Mouse (Mus musculus): ENCODE results near the gene Cebpb. TPM values are rescaled to one million over a fixed set of nuclear protein-coding genes. Genes with fewer than 3 reads are reported as not detected.
A peak's percentile ranks its signal among the peaks of the same experiment; 100 is the strongest.

The Cebpb gene
- polyA plus RNA-seq, 1 experiment from 2014 or later, result 0.51 TPM

GRCm38 (mm10) chr2:167694244-167694643 is 5.5 kb downstream of the Cebpb start:
- H3K27ac ChIP-seq (ENCODE audit: low read length), result no peak overlapping the region
- no peak overlapping the region for H3K4me3 ChIP-seq (ENCODE audit: low read length)
- H3K4me2 ChIP-seq (ENCODE audit: low read depth, low read length), result no peak overlapping the region
- no peaks in the 10 kb centered on the region for H3K9me3 ChIP-seq (replicated peaks; ENCODE audit: control insufficient read depth, low read length)
- ATAC-seq (replicated peaks; ENCODE audit: extremely low read depth, insufficient read depth, low FRiP score), result no peak
- H3K27me3 ChIP-seq (ENCODE audit: control insufficient read depth, insufficient read depth, low read length), result no peaks in the 10 kb centered on the region
- no peak overlapping the region for H3K9ac ChIP-seq (ENCODE audit: low read length)
- no peaks in the 10 kb centered on the region for H3K36me3 ChIP-seq (ENCODE audit: control insufficient read depth, insufficient read depth)
- 56% methylated on average over 1 of the region's 1 CpGs for WGBS
- H3K4me1 ChIP-seq (ENCODE audit: control insufficient read depth, insufficient read depth, low read length), result peaks cover 20% of the 10 kb centered on the region

- H3K9ac ChIP-seq (ENCODE audit: low read length), result no peak overlapping the region
- no peak overlapping the region for H3K4me3 ChIP-seq (ENCODE audit: low read length)
- H3K4me2 ChIP-seq (ENCODE audit: low read depth, low read length), result no peak overlapping the region
- no peaks in the 10 kb centered on the region for H3K27me3 ChIP-seq (ENCODE audit: control insufficient read depth, insufficient read depth, low read length)
- no peak overlapping the region for H3K27ac ChIP-seq (ENCODE audit: low read length)
- peaks cover 20% of the 10 kb centered on the region for H3K4me1 ChIP-seq (ENCODE audit: control insufficient read depth, insufficient read depth, low read length)
- no peaks in the 10 kb centered on the region for H3K9me3 ChIP-seq (replicated peaks; ENCODE audit: control insufficient read depth, low read length)
- H3K36me3 ChIP-seq (ENCODE audit: control insufficient read depth, insufficient read depth), result no peaks in the 10 kb centered on the region
- no peak for ATAC-seq (replicated peaks; ENCODE audit: extremely low read depth, insufficient read depth, low FRiP score)
- 92% methylated on average over 7 of the region's 7 CpGs for WGBS
These were observed 6.2 kb downstream of the Cebpb start for GRCm38 (mm10) chr2:167694963-167695362.

- Histone ChIP-seq H3K36me3 (ENCODE audit: control insufficient read depth, insufficient read depth) (no peaks in the 10 kb centered on the region), H3K9ac (ENCODE audit: low read length) (no peak overlapping the region), H3K4me1 (ENCODE audit: control insufficient read depth, insufficient read depth, low read length) (peaks cover 19% of the 10 kb centered on the region), H3K9me3 (replicated peaks; ENCODE audit: control insufficient read depth, low read length) (no peaks in the 10 kb centered on the region), H3K27me3 (ENCODE audit: control insufficient read depth, insufficient read depth, low read length) (no peaks in the 10 kb centered on the region), H3K4me3 (ENCODE audit: low read length) (no peak overlapping the region), H3K4me2 (ENCODE audit: low read depth, low read length) (no peak overlapping the region), H3K27ac (ENCODE audit: low read length) (no peak overlapping the region)
- no peak for ATAC-seq (replicated peaks; ENCODE audit: extremely low read depth, insufficient read depth, low FRiP score)
- WGBS, result 88% methylated on average over 14 of the region's 14 CpGs
These were observed 6.8 kb downstream of the Cebpb start for GRCm38 (mm10) chr2:167695491-167695890.

GRCm38 (mm10) chr2:167696143-167696542 is 7.4 kb downstream of the Cebpb start:
- Histone ChIP-seq H3K27ac (ENCODE audit: low read length) (peak overlapping the region; percentile 20; the same call in 1 of the 2 replicates), H3K9ac (ENCODE audit: low read length) (peak overlapping the region; percentile 16; the same call in 1 of the 2 replicates), H3K36me3 (ENCODE audit: control insufficient read depth, insufficient read depth) (no peaks in the 10 kb centered on the region), H3K27me3 (ENCODE audit: control insufficient read depth, insufficient read depth, low read length) (no peaks in the 10 kb centered on the region), H3K4me2 (ENCODE audit: low read depth, low read length) (no peak overlapping the region), H3K9me3 (replicated peaks; ENCODE audit: control insufficient read depth, low read length) (no peaks in the 10 kb centered on the region), H3K4me3 (ENCODE audit: low read length) (no peak overlapping the region), H3K4me1 (ENCODE audit: control insufficient read depth, insufficient read depth, low read length) (peaks cover 14% of the 10 kb centered on the region)
- 0 out of 2 replicates have a peak, but pooled peaks have one; percentile 15 for ATAC-seq (replicated peaks; ENCODE audit: extremely low read depth, insufficient read depth, low FRiP score)
- 66% methylated on average over 7 of the region's 7 CpGs for WGBS

GRCm38 (mm10) chr2:167697902-167698301 is 9.2 kb downstream of the Cebpb start:
- H3K4me3 ChIP-seq (ENCODE audit: low read length), result peak overlapping the region; percentile 17; the same call in 1 of the 2 replicates
- no peaks in the 10 kb centered on the region for H3K9me3 ChIP-seq (replicated peaks; ENCODE audit: control insufficient read depth, low read length)
- H3K27ac ChIP-seq (ENCODE audit: low read length), result peak overlapping the region; percentile 84
- peak overlapping the region; percentile 18 for H3K9ac ChIP-seq (ENCODE audit: low read length)
- peak overlapping the region; percentile 55 for H3K4me2 ChIP-seq (ENCODE audit: low read depth, low read length)
- H3K36me3 ChIP-seq (ENCODE audit: control insufficient read depth, insufficient read depth), result no peaks in the 10 kb centered on the region
- peak; percentile 77 for ATAC-seq (replicated peaks; ENCODE audit: extremely low read depth, insufficient read depth, low FRiP score)
- H3K4me1 ChIP-seq (ENCODE audit: control insufficient read depth, insufficient read depth, low read length), result peaks cover 16% of the 10 kb centered on the region
- WGBS, result 9% methylated on average over 5 of the region's 5 CpGs
- H3K27me3 ChIP-seq (ENCODE audit: control insufficient read depth, insufficient read depth, low read length), result no peaks in the 10 kb centered on the region

- H3K4me1 ChIP-seq (ENCODE audit: control insufficient read depth, insufficient read depth, low read length), result peaks cover 16% of the 10 kb centered on the region
- no peak overlapping the region for H3K27ac ChIP-seq (ENCODE audit: low read length)
- no peak overlapping the region for H3K9ac ChIP-seq (ENCODE audit: low read length)
- no peaks in the 10 kb centered on the region for H3K36me3 ChIP-seq (ENCODE audit: control insufficient read depth, insufficient read depth)
- H3K9me3 ChIP-seq (replicated peaks; ENCODE audit: control insufficient read depth, low read length), result no peaks in the 10 kb centered on the region
- WGBS, result 79% methylated on average over 5 of the region's 5 CpGs
- ATAC-seq (replicated peaks; ENCODE audit: extremely low read depth, insufficient read depth, low FRiP score), result no peak
- H3K27me3 ChIP-seq (ENCODE audit: control insufficient read depth, insufficient read depth, low read length), result no peaks in the 10 kb centered on the region
- no peak overlapping the region for H3K4me3 ChIP-seq (ENCODE audit: low read length)
- H3K4me2 ChIP-seq (ENCODE audit: low read depth, low read length), result no peak overlapping the region
These were observed 11.3 kb downstream of the Cebpb start for GRCm38 (mm10) chr2:167700018-167700417.

- H3K9me3 ChIP-seq (replicated peaks; ENCODE audit: control insufficient read depth, low read length), result no peaks in the 10 kb centered on the region
- no peaks in the 10 kb centered on the region for H3K36me3 ChIP-seq (ENCODE audit: control insufficient read depth, insufficient read depth)
- H3K4me1 ChIP-seq (ENCODE audit: control insufficient read depth, insufficient read depth, low read length), result peaks cover 13% of the 10 kb centered on the region
- no peak overlapping the region for H3K9ac ChIP-seq (ENCODE audit: low read length)
- no peak overlapping the region for H3K4me3 ChIP-seq (ENCODE audit: low read length)
- ATAC-seq (replicated peaks; ENCODE audit: extremely low read depth, insufficient read depth, low FRiP score), result no peak
- no peak overlapping the region for H3K4me2 ChIP-seq (ENCODE audit: low read depth, low read length)
- 81% methylated on average over 5 of the region's 5 CpGs for WGBS
- no peak overlapping the region for H3K27ac ChIP-seq (ENCODE audit: low read length)
- H3K27me3 ChIP-seq (ENCODE audit: control insufficient read depth, insufficient read depth, low read length), result no peaks in the 10 kb centered on the region
These were observed 12.8 kb downstream of the Cebpb start for GRCm38 (mm10) chr2:167701472-167701871.

- H3K27ac ChIP-seq (ENCODE audit: low read length), result no peak overlapping the region
- H3K4me2 ChIP-seq (ENCODE audit: low read depth, low read length), result no peak overlapping the region
- no peaks in the 10 kb centered on the region for H3K27me3 ChIP-seq (ENCODE audit: control insufficient read depth, insufficient read depth, low read length)
- no peak for ATAC-seq (replicated peaks; ENCODE audit: extremely low read depth, insufficient read depth, low FRiP score)
- no peak overlapping the region for H3K9ac ChIP-seq (ENCODE audit: low read length)
- WGBS, result 77% methylated on average over 6 of the region's 6 CpGs
- peaks cover 12% of the 10 kb centered on the region for H3K4me1 ChIP-seq (ENCODE audit: control insufficient read depth, insufficient read depth, low read length)
- H3K36me3 ChIP-seq (ENCODE audit: control insufficient read depth, insufficient read depth), result no peaks in the 10 kb centered on the region
- H3K4me3 ChIP-seq (ENCODE audit: low read length), result no peak overlapping the region
- H3K9me3 ChIP-seq (replicated peaks; ENCODE audit: control insufficient read depth, low read length), result no peaks in the 10 kb centered on the region
These were observed 13.4 kb downstream of the Cebpb start for GRCm38 (mm10) chr2:167702126-167702525.

GRCm38 (mm10) chr2:167704409-167704808 is 15.7 kb downstream of the Cebpb start:
- H3K36me3 ChIP-seq (ENCODE audit: control insufficient read depth, insufficient read depth), result no peaks in the 10 kb centered on the region
- H3K27ac ChIP-seq (ENCODE audit: low read length), result no peak overlapping the region
- no peaks in the 10 kb centered on the region for H3K9me3 ChIP-seq (replicated peaks; ENCODE audit: control insufficient read depth, low read length)
- no peak for ATAC-seq (replicated peaks; ENCODE audit: extremely low read depth, insufficient read depth, low FRiP score)
- H3K4me2 ChIP-seq (ENCODE audit: low read depth, low read length), result no peak overlapping the region
- no peak overlapping the region for H3K4me3 ChIP-seq (ENCODE audit: low read length)
- H3K9ac ChIP-seq (ENCODE audit: low read length), result no peak overlapping the region
- 0 out of 2 replicates have a peak, but pooled peaks cover 3% of the 10 kb centered on the region for H3K4me1 ChIP-seq (ENCODE audit: control insufficient read depth, insufficient read depth, low read length)
- WGBS, result 84% methylated on average over 4 of the region's 4 CpGs
- no peaks in the 10 kb centered on the region for H3K27me3 ChIP-seq (ENCODE audit: control insufficient read depth, insufficient read depth, low read length)
